Mouse (Mus musculus): ENCODE results near the gene Tep1. TPM values are rescaled to one million over a fixed set of nuclear protein-coding genes. Genes with fewer than 3 reads are reported as not detected.
"Not testable (repeated sequence)": the region's sequence is repeated elsewhere in the genome, so short reads cannot be mapped to it uniquely, and the experiment has no call there.

The Tep1 gene
- polyA plus RNA-seq, 1 experiment = 37.8 TPM

DNA sequence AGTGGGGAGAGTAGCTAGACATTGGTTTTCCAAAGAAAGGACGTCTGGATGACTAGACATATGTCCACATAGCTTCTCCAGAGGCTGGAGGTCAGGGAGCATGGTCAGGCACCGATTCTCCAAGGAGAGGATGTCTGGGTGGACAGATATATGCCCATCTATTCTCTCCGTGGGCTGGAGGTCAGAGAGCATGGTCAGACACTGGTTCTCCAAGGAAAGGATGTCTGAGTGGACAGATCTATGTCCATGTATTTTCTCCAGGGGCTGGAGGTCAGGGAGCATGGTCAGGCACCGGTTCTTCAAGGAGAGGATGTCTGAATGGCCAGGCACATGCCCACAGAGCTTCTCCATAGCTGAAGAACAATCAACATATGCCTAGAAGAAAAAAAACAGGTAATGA, 2.1 kb downstream of the Tep1 start:
- Histone ChIP-seq H3K4me1 (ENCODE audit: control insufficient read depth, insufficient read depth, insufficient read length) (peaks cover 3% of the 10 kb centered on the region; the same call in 1 of the 2 replicates), H3K4me3 (ENCODE audit: extremely low read depth, insufficient read depth, insufficient read length) (no peak overlapping the region), H3K27me3 (ENCODE audit: control insufficient read depth, insufficient read depth, low read length) (no peaks in the 10 kb centered on the region), H3K36me3 (ENCODE audit: control insufficient read depth, insufficient read depth, low read length) (peaks cover 3% of the 10 kb centered on the region), H3K27ac (ENCODE audit: insufficient read depth, low read length) (no peak overlapping the region)
- no peak for TF ChIP-seq POLR2A (IDR thresholded peaks at IDR 0.05; ENCODE audit: low read depth, low read length)
- TF ChIP-seq CTCF (IDR thresholded peaks at IDR 0.05; ENCODE audit: extremely low read depth, insufficient read depth, insufficient read length, insufficient replicate concordance) = no peak
- DNase-seq (ENCODE audit: low read depth in 1 of 2, low spot score in 2 of 2) = no peak
- WGBS = 93% methylated on average over 4 of the region's 4 CpGs

DNA sequence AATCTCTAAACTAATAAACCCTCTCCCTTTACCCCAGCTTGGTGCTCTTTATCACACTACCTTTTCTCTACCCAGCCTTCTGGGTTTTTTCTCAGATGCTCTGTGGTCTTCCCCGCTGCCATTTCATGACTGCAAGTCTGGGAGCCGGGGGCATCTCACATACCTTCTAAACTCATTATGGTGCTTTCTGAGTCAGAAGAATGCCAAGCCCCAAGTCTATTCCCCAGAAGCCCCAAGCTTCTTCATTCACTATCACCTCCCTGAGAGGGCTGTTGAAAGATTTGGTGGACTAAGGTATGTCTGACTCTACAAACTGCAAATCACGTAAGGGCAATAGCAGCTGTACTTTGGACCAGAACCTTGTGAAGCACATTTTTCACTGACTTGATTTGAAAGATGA, 3.4 kb downstream of the Tep1 start:
- Histone ChIP-seq H3K4me3 (ENCODE audit: extremely low read depth, insufficient read depth, insufficient read length) (no peak overlapping the region), H3K4me1 (ENCODE audit: control insufficient read depth, insufficient read depth, insufficient read length) (peaks cover 3% of the 10 kb centered on the region; the same call in 1 of the 2 replicates), H3K27me3 (ENCODE audit: control insufficient read depth, insufficient read depth, low read length) (no peaks in the 10 kb centered on the region), H3K27ac (ENCODE audit: insufficient read depth, low read length) (no peak overlapping the region), H3K36me3 (ENCODE audit: control insufficient read depth, insufficient read depth, low read length) (peaks cover 8% of the 10 kb centered on the region)
- no peak for DNase-seq (ENCODE audit: low read depth in 1 of 2, low spot score in 2 of 2)
- WGBS = 95% methylated on average over 3 of the region's 3 CpGs
- TF ChIP-seq POLR2A (IDR thresholded peaks at IDR 0.05; ENCODE audit: low read depth, low read length) = no peak
- TF ChIP-seq CTCF (IDR thresholded peaks at IDR 0.05; ENCODE audit: extremely low read depth, insufficient read depth, insufficient read length, insufficient replicate concordance) = no peak

DNA sequence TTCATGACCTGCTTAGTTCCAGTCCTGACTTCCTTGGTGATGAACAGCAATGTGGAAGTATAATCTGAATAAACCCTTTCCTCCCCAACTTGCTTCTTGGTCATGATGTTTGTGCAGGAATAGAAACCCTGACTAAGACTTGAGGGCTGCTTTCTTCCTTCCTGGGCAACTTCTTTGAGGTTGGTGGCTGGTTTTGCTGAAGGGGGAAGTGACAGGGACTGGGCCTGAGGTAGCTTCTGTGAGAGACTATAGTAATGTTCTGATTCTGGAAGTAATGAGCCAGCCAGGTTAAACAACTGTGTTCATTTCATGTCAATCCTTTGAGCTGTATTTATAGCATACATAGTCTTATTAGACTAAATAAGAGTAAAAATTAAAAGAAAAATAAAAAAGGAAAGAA, 5.4 kb downstream of the Tep1 start:
- peaks cover 20% of the 10 kb centered on the region for H3K36me3 ChIP-seq (ENCODE audit: control insufficient read depth, insufficient read depth, low read length)
- not testable (repeated sequence) for H3K27ac ChIP-seq (ENCODE audit: insufficient read depth, low read length); H3K27me3 ChIP-seq (ENCODE audit: control insufficient read depth, insufficient read depth, low read length); H3K4me1 ChIP-seq (ENCODE audit: control insufficient read depth, insufficient read depth, insufficient read length); DNase-seq (ENCODE audit: low read depth in 1 of 2, low spot score in 2 of 2); H3K4me3 ChIP-seq (ENCODE audit: extremely low read depth, insufficient read depth, insufficient read length)

DNA sequence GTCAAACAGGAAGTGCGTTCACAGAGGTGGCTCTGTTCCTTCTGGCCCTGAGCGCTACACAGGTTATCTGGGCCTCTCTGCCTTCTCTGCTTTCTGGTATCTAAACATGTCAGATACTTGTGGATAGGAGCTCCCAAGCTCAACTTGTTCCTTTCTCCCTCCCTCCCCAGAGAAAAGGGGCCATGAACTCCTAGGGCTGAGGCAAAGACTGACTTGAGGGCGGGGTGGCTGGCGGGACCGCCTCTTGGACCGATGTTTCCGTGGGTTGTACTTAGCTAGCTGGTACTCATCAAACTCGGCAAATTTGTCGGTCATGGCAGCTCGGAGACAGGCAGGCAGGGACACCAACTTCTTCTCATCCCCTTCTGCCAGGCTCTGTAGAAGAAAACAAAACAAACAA, 7.7 kb downstream of the Tep1 start:
- no peak for TF ChIP-seq CTCF (IDR thresholded peaks at IDR 0.05; ENCODE audit: extremely low read depth, insufficient read depth, insufficient read length, insufficient replicate concordance)
- no peak for TF ChIP-seq POLR2A (IDR thresholded peaks at IDR 0.05; ENCODE audit: low read depth, low read length)
- no peak overlapping the region for H3K27ac ChIP-seq (ENCODE audit: insufficient read depth, low read length)
- H3K4me3 ChIP-seq (ENCODE audit: extremely low read depth, insufficient read depth, insufficient read length) = no peak overlapping the region
- no peaks in the 10 kb centered on the region for H3K27me3 ChIP-seq (ENCODE audit: control insufficient read depth, insufficient read depth, low read length)
- H3K4me1 ChIP-seq (ENCODE audit: control insufficient read depth, insufficient read depth, insufficient read length) = no peaks in the 10 kb centered on the region
- 94% methylated on average over 10 of the region's 10 CpGs for WGBS
- H3K36me3 ChIP-seq (ENCODE audit: control insufficient read depth, insufficient read depth, low read length) = peaks cover 25% of the 10 kb centered on the region
- no peak for DNase-seq (ENCODE audit: low read depth in 1 of 2, low spot score in 2 of 2)

DNA sequence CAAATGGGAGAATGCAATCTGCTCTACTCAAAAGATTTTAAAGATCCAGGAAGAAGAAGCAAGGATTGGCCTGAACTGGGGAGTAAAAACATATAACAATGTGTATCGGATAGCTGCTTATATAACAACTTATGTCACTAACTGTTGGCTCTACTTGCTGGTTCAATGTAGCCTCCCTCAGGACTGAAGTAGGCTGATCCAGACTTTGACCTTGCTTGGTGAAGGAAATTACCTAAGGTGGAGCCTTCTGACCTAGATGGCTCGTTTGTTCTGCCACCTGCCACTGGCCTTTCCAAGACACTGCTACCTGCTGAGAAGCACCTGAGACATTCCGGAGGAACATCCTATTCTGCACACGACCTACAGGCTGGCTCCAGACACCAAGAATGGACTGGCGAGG, 14.6 kb downstream of the Tep1 start:
- H3K36me3 ChIP-seq (ENCODE audit: control insufficient read depth, insufficient read depth, low read length) = peaks cover 39% of the 10 kb centered on the region
- no peak overlapping the region for H3K4me3 ChIP-seq (ENCODE audit: extremely low read depth, insufficient read depth, insufficient read length)
- H3K27me3 ChIP-seq (ENCODE audit: control insufficient read depth, insufficient read depth, low read length) = no peaks in the 10 kb centered on the region
- H3K4me1 ChIP-seq (ENCODE audit: control insufficient read depth, insufficient read depth, insufficient read length) = no peaks in the 10 kb centered on the region
- no peak overlapping the region for H3K27ac ChIP-seq (ENCODE audit: insufficient read depth, low read length)
- TF ChIP-seq POLR2A (IDR thresholded peaks at IDR 0.05; ENCODE audit: low read depth, low read length) (no peak), CTCF (IDR thresholded peaks at IDR 0.05; ENCODE audit: extremely low read depth, insufficient read depth, insufficient read length, insufficient replicate concordance) (no peak)
- DNase-seq (ENCODE audit: low read depth in 1 of 2, low spot score in 2 of 2) = no peak
- WGBS = 90% methylated on average over 5 of the region's 5 CpGs

DNA sequence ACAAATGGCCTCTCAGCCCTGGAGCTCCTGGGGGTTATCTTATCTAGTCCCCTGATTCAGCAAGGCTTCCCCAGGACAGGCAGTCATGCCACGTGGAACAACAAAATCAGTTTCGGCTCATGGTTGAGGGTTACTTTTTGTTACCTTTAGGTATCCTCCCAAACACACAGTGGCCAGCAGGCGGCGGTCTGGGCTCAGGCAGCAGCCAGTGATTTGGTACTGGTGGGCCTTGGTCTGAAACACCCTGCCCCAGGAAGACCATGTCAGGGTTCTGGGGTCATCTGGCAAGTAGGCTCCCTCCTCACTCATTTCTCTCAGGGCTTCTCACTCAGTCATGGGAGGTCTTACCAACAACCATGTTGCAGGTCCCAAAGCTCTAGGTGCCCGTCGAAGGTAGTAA, 33.1 kb downstream of the Tep1 start:
- TF ChIP-seq CTCF (IDR thresholded peaks at IDR 0.05; ENCODE audit: extremely low read depth, insufficient read depth, insufficient read length, insufficient replicate concordance) (no peak), POLR2A (IDR thresholded peaks at IDR 0.05; ENCODE audit: low read depth, low read length) (no peak)
- WGBS = 89% methylated on average over 6 of the region's 6 CpGs
- Histone ChIP-seq H3K4me3 (ENCODE audit: extremely low read depth, insufficient read depth, insufficient read length) (no peak overlapping the region), H3K27ac (ENCODE audit: insufficient read depth, low read length) (no peak overlapping the region; the same call in 1 of the 2 replicates), H3K4me1 (ENCODE audit: control insufficient read depth, insufficient read depth, insufficient read length) (no peaks in the 10 kb centered on the region; the same call in 1 of the 2 replicates), H3K36me3 (ENCODE audit: control insufficient read depth, insufficient read depth, low read length) (peaks cover 15% of the 10 kb centered on the region), H3K27me3 (ENCODE audit: control insufficient read depth, insufficient read depth, low read length) (no peaks in the 10 kb centered on the region)
- no peak for DNase-seq (ENCODE audit: low read depth in 1 of 2, low spot score in 2 of 2)

DNA sequence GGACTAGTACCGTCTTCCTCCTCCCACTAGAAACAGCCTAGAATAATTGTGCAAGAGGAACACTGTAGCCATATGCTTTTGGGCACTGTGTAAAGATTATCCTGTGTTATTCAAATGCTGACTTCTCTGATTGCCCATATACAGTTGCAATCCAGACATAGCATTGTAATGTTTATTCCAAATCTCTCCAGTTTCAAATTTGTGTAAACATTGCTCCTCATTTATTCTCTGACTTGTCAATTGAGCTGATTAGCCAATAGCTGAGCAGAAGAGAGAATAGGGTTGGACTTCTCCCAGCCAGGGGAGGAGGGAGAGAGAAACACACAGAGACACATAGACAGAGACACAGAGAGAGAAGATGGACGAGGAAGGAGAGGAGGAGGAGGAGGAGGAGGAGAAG, 35.9 kb downstream of the Tep1 start:
- 50% methylated on average over 2 of the region's 2 CpGs for whole genome bisulfite sequencing
- DNase-seq (ENCODE audit: low read depth in 1 of 2, low spot score in 2 of 2) = no peak
- H3K27ac ChIP-seq (ENCODE audit: insufficient read depth, low read length) = peak overlapping the region; percentile 59
- no peak overlapping the region for H3K4me3 ChIP-seq (ENCODE audit: extremely low read depth, insufficient read depth, insufficient read length)
- peaks cover 13% of the 10 kb centered on the region for H3K36me3 ChIP-seq (ENCODE audit: control insufficient read depth, insufficient read depth, low read length)
- H3K4me1 ChIP-seq (ENCODE audit: control insufficient read depth, insufficient read depth, insufficient read length) = peaks cover 4% of the 10 kb centered on the region; the same call in 1 of the 2 replicates
- TF ChIP-seq CTCF (IDR thresholded peaks at IDR 0.05; ENCODE audit: extremely low read depth, insufficient read depth, insufficient read length, insufficient replicate concordance) (no peak), POLR2A (IDR thresholded peaks at IDR 0.05; ENCODE audit: low read depth, low read length) (no peak)
- H3K27me3 ChIP-seq (ENCODE audit: control insufficient read depth, insufficient read depth, low read length) = no peaks in the 10 kb centered on the region
